Mouse (Mus musculus) G1E (cell line): Measurements from ENCODE around the gene Unc93a2. TPM values are rescaled to one million over a fixed set of nuclear protein-coding genes. Genes with fewer than 3 reads are reported as not detected.
"Not testable (repeated sequence)": the region's sequence is repeated elsewhere in the genome, so short reads cannot be mapped to it uniquely, and the experiment has no call there.

Experiments used
- ATAC-seq: 2 replicates; pipeline ENCODE4 v1.8.0; 2016; ENCODE audit warnings: mild to moderate bottlenecking; ENCODE audit not compliant: insufficient number of reproducible peaks, poor library complexity, low FRiP score, severe bottlenecking; ENCODE audit errors: extremely low read depth
- DNase-seq: peaks from one replicate; pipeline ENCODE4 v3.0.0; 2012; ENCODE audit warnings: low spot score
- H3K27me3 ChIP-seq: 2 replicates; pipeline ENCODE4 v1.6.1; 2012; ENCODE audit warnings: mild to moderate bottlenecking, low read length, inconsistent platforms; ENCODE audit not compliant: insufficient read depth
- H3K36me3 ChIP-seq: replicated peaks from 2 replicates; pipeline ENCODE3; 2012; ENCODE audit warnings: mild to moderate bottlenecking, inconsistent platforms
- H3K4me1 ChIP-seq: 2 replicates; pipeline ENCODE4 v1.6.1; 2012; ENCODE audit warnings: low read depth, low read length, inconsistent platforms, mixed read lengths; ENCODE audit not compliant: insufficient read depth
- H3K4me3 ChIP-seq: 2 replicates; pipeline ENCODE4 v1.5.1; 2012; ENCODE audit warnings: low read depth, mild to moderate bottlenecking, inconsistent platforms, low read length, moderate library complexity, mixed read lengths
- H3K9me3 ChIP-seq: replicated peaks from 2 replicates; pipeline ENCODE4 v1.6.1; 2012; ENCODE audit warnings: inconsistent platforms
- polyA plus RNA-seq: library from polyadenylated mRNA; stranded (reverse); fragments of >175 nt; gene quantifications from 2 replicates; pipeline ENCODE4 v1.2.3, GENCODE M21; 2012
- total RNA-seq, 2 experiments: library from RNA; stranded (forward) in 1 of 2; stranded (reverse) in 1 of 2; fragments of 200-1000 nt in 1 of 2; fragments of >200 nt in 1 of 2; fragmentation: Nextera tagmentation in 1 of 2; gene quantifications; 2 replicates each; pipeline ENCODE4 v1.2.3; 2014 to 2017

Unc93a2 gene
- total and polyA plus RNA-seq, 3 experiments: 0.05 TPM; not detected in 2

DNA sequence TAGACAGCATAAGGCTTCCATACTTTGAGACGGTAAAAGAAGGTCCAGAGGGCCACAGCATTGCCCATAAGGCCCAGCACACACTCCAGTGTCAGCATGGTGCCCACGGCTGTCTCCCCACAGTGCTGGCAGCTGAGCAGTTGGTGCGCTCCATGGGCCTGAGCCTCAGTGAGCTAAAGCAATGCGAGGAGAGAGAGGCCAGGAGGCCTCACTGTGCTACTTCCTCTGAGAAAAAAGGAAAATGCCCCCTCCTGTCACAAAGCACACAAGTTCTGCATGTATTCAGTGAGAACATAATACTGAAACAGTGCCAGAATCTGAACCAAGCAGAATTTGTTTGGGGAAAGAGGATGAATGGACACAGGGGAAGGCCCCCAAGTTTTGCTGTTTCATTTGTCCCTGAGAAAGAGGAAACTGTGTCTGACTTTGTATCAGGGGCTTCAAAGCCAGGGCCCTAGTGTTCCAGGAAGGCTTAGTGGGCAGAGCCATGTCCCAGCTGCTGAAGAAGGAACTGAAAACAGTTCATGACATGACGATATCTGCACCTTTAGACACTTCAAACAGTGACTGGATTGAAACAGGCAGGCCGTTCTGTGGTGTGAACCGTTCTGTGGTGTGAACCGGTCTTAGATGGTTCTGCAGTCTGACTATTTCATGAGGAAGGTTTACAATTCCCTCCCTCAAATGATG is 69.4 kb downstream of the Unc93a2 start:
- H3K36me3 ChIP-seq, ATAC-seq, H3K9me3 ChIP-seq, H3K4me1 ChIP-seq, DNase-seq, H3K4me3 ChIP-seq, H3K27me3 ChIP-seq: not testable (repeated sequence)

Other genes starting within 250 kb of the Unc93a2 start
- gene Rps6ka2, start 215.3 kb downstream of the Unc93a2 start, total RNA-seq (2014; fragmentation: Nextera tagmentation): not detected in 2 replicates
- 0.06 and 0.22 TPM in 2 replicates for gene Rps6ka2, start 215.3 kb downstream of the Unc93a2 start, total RNA-seq (2017)
- not detected in 2 replicates for gene Rps6ka2, start 215.3 kb downstream of the Unc93a2 start, polyA plus RNA-seq
- not detected in 2 replicates for gene Tcp10a, start 60.8 kb downstream of the Unc93a2 start, total RNA-seq (2014; fragmentation: Nextera tagmentation)
- gene Tcp10a, start 60.8 kb downstream of the Unc93a2 start, total RNA-seq (2017): 0.16 TPM in 1 of 2 replicates, not detected in the other
- not detected in 2 replicates for gene Tcp10a, start 60.8 kb downstream of the Unc93a2 start, polyA plus RNA-seq
- not detected in 2 replicates for gene Ttll2, start 32.8 kb downstream of the Unc93a2 start, total RNA-seq (2014; fragmentation: Nextera tagmentation)
- gene Ttll2, start 32.8 kb downstream of the Unc93a2 start, total RNA-seq (2017): not detected in 2 replicates
- not detected in 2 replicates for gene Ttll2, start 32.8 kb downstream of the Unc93a2 start, polyA plus RNA-seq
- gene Gm49630, start 13.5 kb downstream of the Unc93a2 start, total RNA-seq (2014; fragmentation: Nextera tagmentation): not detected in 2 replicates
- gene Gm49630, start 13.5 kb downstream of the Unc93a2 start, total RNA-seq (2017): not detected in 2 replicates
- not detected in 2 replicates for gene Gm49630, start 13.5 kb downstream of the Unc93a2 start, polyA plus RNA-seq